Mouse (Mus musculus): ENCODE data around the gene Gm13090. TPM values are rescaled to one million over a fixed set of nuclear protein-coding genes. Genes with fewer than 3 reads are reported as not detected.

The Gm13090 gene
- total RNA-seq (2021): not detected

DNA sequence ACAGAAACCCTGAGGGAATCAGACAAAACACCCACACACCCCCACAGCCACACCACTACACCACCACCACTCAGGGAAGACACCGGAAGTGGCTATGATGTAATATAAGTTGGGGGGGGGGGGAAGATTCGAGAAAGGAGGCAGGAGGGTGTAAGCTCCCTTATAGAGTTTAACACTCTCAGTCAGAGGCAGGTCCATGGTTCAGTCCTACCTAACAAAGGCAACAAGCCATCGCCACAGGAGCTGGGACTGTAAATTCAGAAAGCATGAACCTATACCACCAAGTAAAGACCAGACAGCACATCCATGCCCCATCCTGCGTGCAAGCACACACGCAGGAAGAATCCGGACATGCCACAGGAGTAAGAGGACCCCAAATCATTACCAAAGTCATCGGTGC is at the start of gene Gm13090:
Gene Gm13090, plus strand, starts transcription at position 301 of the 400 bp plus-strand sequence.
- DNase-seq (ENCODE audit: extremely low spot score in 1 of 2, low spot score in 1 of 2): no peak

DNA sequence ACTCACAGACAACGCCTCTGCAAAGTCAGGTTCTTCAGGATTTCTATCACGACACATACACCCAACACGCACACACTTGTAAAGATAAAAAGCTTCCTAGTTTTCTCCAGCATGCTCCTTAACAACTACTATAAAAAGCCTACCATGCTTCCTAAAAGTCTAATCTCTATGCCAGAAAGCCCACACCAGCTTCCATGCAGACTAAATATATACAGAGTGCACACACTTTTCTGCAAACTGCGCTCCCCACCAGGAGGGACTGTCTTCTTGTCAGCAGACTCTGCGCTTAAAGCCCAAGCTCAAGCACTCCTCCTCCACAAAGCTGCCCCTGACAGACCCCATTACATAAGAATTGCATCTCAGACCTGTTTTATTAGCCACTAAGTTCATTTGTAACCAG is 47.9 kb upstream of the Gm13090 start:
- DNase-seq (ENCODE audit: extremely low spot score in 1 of 2, low spot score in 1 of 2): no peak

DNA sequence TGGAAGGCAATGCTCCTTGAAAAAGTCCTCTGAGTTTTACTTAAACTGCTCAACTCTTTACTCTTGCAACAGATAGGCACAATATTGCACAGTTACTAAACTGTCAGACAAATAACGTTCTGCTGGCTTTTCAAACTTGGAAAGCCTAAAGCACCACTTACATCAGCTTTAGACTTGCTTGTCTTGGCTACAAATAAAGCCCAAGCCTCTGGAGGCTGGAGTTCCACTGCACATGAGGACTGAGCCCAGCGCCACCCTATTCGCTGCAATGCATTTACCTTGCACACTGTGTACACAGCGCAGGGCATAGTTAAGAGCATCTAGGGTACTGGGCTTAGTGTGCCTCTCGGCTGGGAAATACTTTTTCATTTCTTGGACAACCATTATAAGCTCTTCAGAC is 46.1 kb upstream of the Gm13090 start:
- DNase-seq (ENCODE audit: extremely low spot score in 1 of 2, low spot score in 1 of 2): no peak

DNA sequence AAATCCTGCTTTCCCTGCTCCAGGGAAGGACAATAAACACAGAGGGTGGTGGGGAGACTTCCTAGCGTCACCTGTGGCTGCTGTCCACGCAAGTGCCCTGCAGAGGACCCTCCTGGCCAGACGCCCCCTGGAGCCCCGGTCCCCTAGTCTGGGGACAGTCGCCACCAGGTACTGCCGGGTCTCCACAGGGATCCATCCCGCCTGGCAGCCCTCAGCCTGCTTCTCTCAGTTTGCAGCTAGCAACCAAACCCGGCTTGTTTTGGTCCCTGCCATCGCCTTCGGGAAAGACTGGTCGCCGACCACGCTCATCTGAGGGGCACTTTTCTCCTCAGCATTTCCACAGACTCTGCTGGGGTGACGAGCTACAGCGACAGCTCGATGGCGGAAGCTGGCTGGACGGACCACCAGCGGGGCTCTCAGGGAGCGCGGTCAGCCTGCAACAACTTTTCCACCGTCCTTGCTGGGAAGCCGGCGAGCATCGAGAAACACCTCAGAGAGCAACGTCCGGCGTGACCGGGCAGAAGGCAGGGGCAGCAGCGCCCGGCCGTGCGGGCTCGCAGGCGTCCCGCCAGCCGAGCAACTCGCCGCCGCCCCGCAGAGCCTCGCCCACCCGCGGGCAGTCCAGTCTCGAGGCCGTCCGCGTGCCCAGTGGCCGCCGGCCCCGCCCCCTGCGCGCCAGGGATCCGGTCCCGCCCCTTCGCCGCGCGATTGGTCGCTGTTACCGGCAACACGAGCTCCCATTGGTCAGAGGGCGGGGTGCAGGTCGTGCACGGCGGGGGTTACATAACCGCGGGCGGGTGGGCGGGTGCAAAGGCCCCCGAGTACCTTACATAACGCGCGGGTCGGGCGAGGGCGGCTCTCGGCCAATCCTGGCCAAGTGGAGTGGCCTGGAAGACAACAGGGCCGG is 45.1 kb upstream of the Gm13090 start, which contains the start of gene Per3:
Gene Per3, minus strand, starts transcription at position 629 of the 907 bp plus-strand sequence.
- peak; percentile 92 to 96 for DNase-seq (ENCODE audit: extremely low spot score in 1 of 2, low spot score in 1 of 2)

DNA sequence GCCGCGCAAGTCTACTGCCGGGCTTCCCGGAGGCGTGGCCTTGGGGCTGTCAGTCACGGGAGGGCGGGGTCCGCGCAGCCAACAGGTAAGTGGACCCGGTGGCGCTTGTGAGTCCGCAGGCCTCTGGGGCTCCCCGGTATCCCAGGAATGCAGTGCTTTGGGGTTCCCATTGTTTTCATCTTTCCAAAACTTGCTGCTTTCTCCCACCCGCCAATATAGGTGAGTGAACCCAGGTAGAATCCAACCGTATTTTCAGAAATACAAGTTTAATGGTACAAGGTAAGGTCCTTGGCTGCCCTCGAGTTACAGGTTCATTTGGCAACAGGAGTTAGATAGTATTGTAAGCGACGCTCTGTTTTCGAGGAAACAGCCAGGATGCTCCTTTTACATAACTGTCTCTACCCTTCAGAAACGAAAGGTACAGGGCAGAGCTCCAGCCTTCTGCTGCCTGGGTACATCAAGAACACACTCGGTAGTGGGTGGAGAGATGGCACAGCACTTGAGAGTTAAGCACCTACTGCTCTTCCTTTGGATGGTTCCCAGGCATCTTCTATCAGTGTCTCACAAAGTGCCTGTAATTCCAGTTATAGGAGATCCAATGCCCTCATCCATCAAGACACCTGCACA is 44.3 kb upstream of the Gm13090 start:
- DNase-seq (ENCODE audit: extremely low spot score in 1 of 2, low spot score in 1 of 2): peak in 1 of 2 experiments; percentile 44

DNA sequence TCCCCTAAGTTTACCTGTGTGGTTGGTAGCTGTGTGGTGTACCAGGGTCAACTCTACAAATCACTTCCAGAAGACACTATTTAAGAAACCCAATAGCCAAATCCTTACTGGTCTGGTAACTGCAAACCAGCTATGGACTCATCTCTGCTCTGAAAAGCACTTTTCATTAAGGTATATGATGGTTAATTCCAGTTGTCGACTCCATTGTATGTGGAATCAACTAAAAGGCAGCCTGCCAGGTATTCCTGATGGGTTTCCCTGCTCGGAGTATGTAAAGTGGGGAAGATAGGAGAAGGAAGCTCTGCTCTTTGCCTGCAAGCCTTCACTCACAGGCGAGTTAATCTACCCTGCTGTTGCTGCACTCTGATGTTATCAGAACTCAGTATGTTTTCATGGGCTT is 42.8 kb upstream of the Gm13090 start:
- no peak for DNase-seq (ENCODE audit: extremely low spot score in 1 of 2, low spot score in 1 of 2)

DNA sequence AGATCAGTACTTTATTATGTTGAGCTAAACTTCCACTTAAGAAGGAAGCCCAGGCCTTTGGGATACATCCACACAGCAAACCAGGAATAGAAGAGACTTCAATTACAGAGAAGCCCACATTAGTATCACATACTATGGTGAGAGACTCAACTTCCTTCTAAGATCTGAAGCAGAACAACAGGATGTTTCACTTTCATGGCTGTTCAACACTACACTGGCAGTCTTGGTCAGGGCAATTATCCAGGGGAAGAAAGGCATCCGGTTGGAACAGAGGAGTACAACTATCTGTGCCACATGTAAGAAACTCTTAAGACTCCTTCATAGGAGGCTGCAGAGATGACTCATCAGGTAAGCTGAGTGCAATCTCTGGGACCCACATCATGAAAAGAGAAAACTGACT is 38.2 kb upstream of the Gm13090 start:
- no peak for DNase-seq (ENCODE audit: extremely low spot score in 1 of 2, low spot score in 1 of 2)

DNA sequence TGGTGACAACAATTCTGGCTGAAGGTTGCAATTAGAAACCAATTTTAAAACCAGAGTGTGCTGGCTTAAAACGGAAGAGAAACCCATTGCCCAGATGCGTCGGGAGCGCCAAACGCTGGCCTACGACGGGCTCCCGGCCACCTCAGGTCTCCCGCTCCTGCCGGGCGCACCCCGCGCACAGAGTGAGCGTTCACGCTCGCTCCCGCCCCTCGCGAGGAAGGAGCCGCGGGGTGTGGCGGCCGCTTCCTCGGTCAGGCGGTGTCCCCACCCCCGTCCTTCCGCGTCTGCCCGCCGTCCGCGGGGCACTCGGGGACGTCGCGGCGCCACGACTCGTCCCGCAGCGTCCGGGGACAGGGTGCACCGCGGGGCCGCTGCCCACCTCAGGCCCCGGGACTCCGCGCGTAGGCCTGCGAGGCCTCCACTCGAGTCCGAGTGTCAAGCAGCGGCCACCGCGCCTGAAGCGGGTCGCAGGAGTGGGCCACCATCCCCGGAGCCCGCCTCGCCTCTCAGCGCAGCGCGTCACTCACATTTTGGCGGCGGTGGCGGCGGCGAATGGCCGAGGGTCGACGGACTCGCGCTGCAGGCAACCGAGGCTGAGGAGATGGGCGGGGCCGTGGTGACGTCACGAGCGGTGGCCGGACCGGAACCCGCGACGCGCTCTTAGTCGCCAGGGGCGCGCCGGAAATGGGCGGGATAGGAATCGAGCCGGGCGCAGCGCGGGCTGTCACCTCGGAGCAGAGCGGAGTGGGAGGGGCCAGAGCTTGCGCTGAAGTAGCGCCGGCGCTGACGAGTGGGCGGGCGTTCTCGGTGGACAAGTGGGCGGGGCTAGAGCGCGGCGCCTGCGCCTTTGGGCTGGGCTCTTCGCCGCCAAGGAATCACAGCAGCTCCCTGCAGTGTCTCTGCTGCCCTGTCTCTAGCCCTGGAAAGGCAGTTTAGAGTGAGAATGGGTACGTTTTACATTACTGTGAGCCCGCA is 31.7 kb upstream of the Gm13090 start, which contains the start of gene Vamp3:
Gene Vamp3, minus strand, starts transcription at position 617 of the 975 bp plus-strand sequence.
- peak; percentile 98 to 99 for DNase-seq (ENCODE audit: extremely low spot score in 1 of 2, low spot score in 1 of 2)

DNA sequence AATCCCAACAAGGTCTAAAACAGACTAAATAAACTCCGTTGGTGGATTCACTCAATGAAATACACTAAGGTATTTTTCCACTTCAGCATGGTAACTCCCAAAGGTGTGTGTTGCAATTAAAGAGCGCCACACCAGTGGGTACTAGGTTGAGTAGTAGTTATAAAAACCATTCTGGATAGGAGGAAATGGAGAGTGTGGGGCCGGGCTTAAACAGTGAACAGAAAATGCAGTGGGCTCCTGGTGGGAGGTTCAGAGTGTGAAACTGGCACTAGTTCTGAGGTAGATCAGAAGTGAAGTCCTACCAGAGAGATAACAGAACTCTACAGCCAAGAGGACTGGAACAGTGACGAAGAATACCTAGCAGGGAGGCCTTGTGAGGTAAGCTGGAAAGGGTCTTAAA is 30.7 kb upstream of the Gm13090 start:
- DNase-seq (ENCODE audit: extremely low spot score in 1 of 2, low spot score in 1 of 2): no peak

DNA sequence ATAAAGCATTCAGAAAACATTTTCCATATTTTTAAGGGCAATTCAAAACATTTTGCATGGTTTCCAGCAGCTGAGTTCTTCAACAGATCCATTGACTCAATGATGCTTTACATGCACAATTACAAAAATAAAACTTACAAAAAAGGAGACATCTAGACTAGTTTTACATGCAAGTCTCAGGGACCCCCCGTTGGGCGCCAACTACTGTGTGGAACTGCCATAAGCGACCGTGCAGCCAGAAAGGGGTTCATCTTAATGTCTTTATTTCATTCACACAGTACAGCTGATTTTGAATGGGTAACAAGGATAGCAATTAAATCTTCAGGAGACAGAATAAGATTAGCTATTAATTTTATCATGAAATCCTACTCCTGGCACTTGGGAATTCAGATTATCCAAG is 29.8 kb upstream of the Gm13090 start:
- no peak for DNase-seq (ENCODE audit: extremely low spot score in 1 of 2, low spot score in 1 of 2)

DNA sequence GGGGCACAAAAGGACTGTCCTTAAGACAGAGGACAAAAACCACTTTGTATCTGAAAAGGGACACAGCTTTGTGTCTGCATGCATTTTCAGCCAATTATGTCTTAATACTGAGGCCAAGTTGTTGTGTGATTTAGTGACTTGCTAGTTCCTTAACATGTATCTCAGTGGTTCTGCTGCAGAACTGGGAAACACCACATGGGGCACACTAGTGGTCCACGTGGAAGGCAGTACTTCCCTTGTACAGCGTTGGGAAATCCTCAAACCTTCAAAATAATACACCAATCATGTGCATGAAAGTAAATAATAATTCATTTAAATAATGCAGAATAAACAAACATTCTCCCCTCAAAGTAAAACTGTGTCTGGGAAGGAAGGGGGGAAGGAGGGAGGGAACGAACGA is 20.6 kb upstream of the Gm13090 start:
- no peak for DNase-seq (ENCODE audit: extremely low spot score in 1 of 2, low spot score in 1 of 2)

DNA sequence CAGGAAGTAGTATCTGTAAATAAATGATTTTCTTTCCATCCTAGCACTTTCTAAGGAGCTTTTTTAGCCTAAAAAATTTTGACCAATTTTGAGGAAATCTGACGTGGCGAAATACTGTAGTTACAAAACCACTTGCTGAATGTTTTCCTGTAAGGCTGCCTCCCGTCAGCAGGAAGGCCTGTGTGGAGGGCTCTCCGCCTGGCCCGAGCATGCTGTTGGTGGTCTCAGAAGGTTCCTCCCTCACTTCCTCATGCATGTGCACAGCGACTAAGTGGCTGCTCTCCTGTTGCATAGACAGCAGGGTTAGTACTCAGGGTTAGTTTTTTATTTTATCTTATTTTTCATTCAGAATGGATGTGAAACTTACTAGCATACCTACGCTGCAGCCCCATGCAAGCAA is 18.4 kb upstream of the Gm13090 start:
- DNase-seq (ENCODE audit: extremely low spot score in 1 of 2, low spot score in 1 of 2): no peak

DNA sequence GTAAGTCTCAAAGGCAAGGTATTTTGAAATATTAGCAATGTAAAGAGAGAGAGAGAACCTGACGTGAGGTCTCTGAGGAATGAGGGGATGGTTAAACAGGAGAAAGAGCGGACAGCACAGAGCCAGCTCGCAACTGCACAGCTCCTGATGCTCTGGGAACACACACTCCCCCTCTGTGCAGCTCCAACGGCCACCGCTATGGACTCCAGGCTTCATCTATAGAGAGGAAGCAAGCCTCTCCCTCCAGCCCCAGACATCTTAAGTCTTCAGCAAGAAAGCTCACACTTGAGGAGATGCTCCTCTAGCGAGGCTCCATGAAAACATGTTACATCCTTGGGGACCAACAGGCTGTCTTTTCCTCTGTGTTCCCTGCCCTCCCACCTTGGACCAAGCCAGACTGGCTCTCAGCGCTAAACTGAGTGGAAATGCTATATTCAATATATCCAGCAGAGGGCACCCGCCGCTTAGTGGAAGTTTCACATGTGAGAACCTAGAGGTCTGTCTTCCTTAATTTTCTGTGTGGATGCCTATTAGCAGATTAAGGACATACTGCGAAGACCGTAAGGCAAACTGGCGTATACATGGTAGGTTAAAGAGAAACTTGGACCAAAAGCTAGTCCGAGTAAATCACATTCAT is 16.1 kb upstream of the Gm13090 start:
- DNase-seq (ENCODE audit: extremely low spot score in 1 of 2, low spot score in 1 of 2): peak; percentile 61 to 85

DNA sequence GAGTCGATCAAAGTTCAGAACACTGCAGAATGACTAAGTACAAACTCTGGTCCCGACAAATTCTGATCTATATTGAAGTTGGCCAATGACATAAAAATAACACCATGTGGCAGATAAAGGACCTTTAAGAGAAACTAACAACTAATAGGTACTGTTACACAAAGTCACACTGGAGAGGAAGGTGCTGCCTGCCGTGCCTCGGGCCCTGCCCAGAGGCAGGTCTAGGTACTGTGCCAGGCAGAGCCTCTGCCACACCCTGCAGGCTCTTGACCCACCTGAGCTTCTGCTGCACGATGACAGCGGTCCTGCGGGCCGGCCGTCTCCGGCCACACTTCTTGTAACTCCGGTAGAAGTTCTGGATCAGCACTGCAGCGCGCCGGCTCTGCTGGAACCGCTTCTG is 14.6 kb upstream of the Gm13090 start:
- DNase-seq (ENCODE audit: extremely low spot score in 1 of 2, low spot score in 1 of 2): no peak

DNA sequence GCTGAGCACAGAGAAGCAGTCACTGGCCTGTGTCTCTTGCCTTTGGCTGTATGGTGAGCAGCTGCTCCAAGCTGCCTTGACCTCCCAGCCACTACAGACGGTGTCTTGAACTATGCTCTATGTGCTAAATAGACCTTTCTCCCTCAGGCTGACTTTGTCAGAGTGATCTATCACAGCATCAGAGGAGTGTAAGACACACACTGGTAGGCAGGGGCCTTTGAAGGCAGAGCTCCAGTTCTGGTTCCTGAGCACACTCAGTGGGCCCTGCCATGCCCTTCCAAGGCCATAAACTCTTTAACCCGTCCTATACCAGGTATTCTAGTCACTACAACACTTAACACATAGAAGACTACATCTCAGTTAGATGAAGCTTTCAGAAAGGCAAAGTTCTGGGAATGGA is 8.0 kb upstream of the Gm13090 start:
- DNase-seq (ENCODE audit: extremely low spot score in 1 of 2, low spot score in 1 of 2): no peak

DNA sequence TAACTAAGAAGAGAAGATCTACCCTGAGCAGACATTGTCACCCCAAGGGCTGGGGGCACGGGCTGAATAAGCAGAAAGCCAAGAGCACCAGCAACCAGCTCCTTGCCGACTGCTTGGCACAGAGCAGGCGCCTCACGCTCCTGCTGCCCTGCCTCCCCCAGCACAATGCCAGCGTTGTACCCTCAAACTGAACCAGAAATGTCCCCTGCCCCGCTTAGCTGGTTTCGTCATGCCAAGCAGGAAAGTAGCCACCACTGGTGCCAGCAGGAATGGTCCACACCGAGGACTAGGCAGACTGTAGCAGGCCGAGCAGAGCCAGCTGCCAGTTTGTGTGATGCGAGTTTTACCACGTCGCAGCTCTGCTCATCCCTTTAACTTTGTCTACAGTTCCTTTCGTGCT is 7.4 kb upstream of the Gm13090 start:
- no peak for DNase-seq (ENCODE audit: extremely low spot score in 1 of 2, low spot score in 1 of 2)

DNA sequence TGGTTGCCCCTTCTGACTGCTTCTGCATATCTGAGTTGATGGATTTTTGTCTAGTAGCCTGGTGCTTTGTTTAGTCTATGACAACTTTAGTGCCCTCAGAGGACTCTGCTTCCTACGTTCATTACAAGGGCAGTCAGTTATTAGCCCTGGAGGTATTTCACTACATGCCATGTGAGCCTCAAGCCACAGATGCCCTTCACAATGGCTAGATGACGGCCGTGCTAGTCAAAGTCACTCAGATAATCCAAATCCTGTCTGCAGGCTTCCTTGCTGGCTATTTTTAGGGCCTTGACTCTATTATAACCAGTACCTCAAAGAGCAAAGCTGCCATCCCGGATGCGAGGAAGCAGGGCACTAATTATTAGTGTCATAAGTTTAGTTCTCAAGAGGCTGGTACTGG is 6.3 kb upstream of the Gm13090 start:
- no peak for DNase-seq (ENCODE audit: extremely low spot score in 1 of 2, low spot score in 1 of 2)

DNA sequence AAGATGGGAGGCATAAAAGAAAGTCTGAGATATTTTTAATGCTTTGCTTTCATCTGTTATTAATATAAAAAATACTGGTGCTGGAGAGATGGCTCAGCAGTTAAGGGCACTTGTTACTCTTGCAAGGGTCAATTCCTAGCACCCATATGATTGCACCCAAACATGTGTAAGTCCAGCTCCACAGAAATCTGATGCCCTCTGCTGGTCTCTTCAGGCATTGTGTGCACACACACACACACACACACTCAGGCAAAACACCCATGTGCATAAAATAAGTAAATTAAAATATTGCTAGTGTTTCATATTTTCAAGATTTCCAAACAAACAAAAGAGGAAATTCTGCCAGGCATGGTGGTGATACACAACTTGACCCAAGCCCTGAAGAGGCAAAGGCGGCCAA is 2.0 kb upstream of the Gm13090 start:
- DNase-seq (ENCODE audit: extremely low spot score in 1 of 2, low spot score in 1 of 2): no peak

DNA sequence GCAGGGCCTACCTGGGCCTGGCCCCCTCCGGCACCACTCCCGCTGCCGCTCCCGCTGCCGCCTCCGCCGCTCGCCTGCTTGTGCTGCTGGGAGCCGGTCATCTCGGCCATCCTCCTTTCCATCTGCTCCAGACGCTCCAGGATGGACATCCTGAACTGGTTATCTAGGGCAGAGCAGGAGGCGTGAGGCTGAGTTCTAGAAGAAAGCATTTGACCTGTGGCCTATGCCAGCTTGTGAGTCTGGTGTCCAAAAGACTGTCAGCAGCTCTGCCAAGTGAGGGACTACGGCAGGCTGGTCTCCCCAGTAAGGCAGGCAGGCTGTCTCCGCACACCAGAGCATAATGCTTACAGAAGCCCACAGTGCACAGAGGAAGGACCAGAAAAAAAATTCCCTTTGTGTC is 551 bp upstream of the Gm13090 start:
- no peak for DNase-seq (ENCODE audit: extremely low spot score in 1 of 2, low spot score in 1 of 2)

DNA sequence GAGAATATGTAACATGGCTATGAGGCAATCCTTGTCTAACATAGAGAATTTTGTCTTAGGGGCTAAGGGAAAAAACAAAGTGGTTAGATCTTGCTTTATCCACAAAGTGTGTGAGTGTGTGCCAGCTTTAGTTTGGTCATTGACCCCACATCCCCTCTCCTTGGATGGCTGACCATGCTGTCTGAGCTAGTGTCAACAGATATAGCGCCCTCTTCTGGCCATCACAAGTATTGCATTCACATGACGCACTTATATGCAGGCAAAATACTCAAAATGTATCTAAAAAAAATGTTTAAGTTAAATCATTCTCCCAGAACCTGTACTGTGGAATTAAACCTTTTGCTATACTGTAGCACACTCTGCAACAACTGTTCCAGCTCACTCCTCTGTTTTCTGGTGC is 5.8 kb downstream of the Gm13090 start:
- DNase-seq (ENCODE audit: extremely low spot score in 1 of 2, low spot score in 1 of 2): peak in 1 of 2 experiments; percentile 60
